ENCODE assay signal across 28 mouse cellular contexts in the genomic region with DNA sequence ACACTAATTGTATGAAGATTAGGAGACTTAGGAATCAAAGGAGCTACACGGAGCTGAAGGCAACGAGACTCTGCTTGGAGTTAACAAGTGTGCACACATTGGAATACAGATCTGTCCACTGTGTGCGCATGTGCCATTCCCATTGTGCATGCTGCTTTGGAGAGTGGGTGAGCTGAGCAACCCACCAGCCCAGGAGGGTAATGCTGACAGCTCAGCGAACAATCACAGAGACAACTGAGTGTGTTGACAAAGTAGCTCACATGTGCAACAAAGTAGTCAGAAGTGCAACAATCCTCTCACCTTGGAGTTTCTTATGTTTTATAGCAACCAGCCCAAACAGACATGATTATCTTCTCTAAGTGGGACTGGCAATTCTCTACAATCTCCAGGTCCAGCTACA.
DNase-seq lines count a peak whose midpoint lies in the region; ATAC-seq and TF ChIP-seq lines count a peak whose summit lies in the region.
"Had no signal": no experiment of that assay in that cellular context is flagged by ENCODE, and none has a peak within 500 bp of the region (broad histone marks: within the 10 kb centered on the region; RNA-seq: fewer than 3 reads in every experiment).

No protein-coding gene starts in this region.

- peak; percentile 73 for DNase-seq in heart, embryonic 10.5 days (ENCODE audit: low spot score)
- peak; percentile 47 for DNase-seq in intestine, embryonic 14.5 days (ENCODE audit: low spot score)
- DNase-seq in brain, embryonic 14.5 days (ENCODE audit: low read depth), result peak; percentile 6
- peak; percentile 34 for DNase-seq in heart, postnatal 4 days
- DNase-seq in layer of hippocampus, adult 2 months (ENCODE audit: low spot score in 2 of 2), result no peak
- DNase-seq: adrenal gland, postnatal 10 days; adrenal gland, postnatal 36 days; cerebellum, adult 11 months; cerebellum, adult 2 months; cerebellum, adult 9-11 months; cerebellum, postnatal 25 days; gastrocnemius, postnatal 25 days; kidney, adult 11 months; kidney, adult 8-10 months had no signal

- no peak overlapping the region for H3K4me2 ChIP-seq in heart, embryonic 11.5 days
- H3K4me2 ChIP-seq in intestine, embryonic 14.5 days (ENCODE audit: low read length), result no peak overlapping the region
- H3K4me2 ChIP-seq in intestine, postnatal 0 days (replicated peaks; ENCODE audit: low read depth), result no peak overlapping the region
- H3K4me2 ChIP-seq: embryonic facial prominence, embryonic 13.5 days; forebrain, embryonic 12.5 days; forebrain, embryonic 15.5 days; heart, embryonic 13.5 days; hindbrain, embryonic 14.5 days; kidney, embryonic 15.5 days had no signal

- H3K9ac ChIP-seq in heart, embryonic 11.5 days (ENCODE audit: low read depth, low read length), result no peak overlapping the region
- no peak overlapping the region for H3K9ac ChIP-seq in intestine, embryonic 14.5 days (ENCODE audit: low read length)
- H3K9ac ChIP-seq in intestine, postnatal 0 days (ENCODE audit: low read depth, low read length), result no peak overlapping the region
- H3K9ac ChIP-seq: embryonic facial prominence, embryonic 13.5 days; forebrain, embryonic 12.5 days; forebrain, embryonic 15.5 days; heart, embryonic 13.5 days; hindbrain, embryonic 14.5 days; kidney, embryonic 15.5 days had no signal

- H3K4me3 ChIP-seq in heart, embryonic 10.5 days, result no peak overlapping the region
- no peak overlapping the region for H3K4me3 ChIP-seq in heart, embryonic 11.5 days (ENCODE audit: low read depth, low read length)
- H3K4me3 ChIP-seq in intestine, embryonic 14.5 days (ENCODE audit: low read depth, low read length), result no peak overlapping the region
- no peak overlapping the region for H3K4me3 ChIP-seq in intestine, postnatal 0 days (ENCODE audit: low read depth, low read length)
- H3K4me3 ChIP-seq in layer of hippocampus, adult 2 months, result no peak overlapping the region
- H3K4me3 ChIP-seq: embryonic facial prominence, embryonic 10.5 days; embryonic facial prominence, embryonic 13.5 days; erythroblast, embryonic 14.5 days; forebrain, embryonic 12.5 days; forebrain, embryonic 15.5 days; heart, embryonic 13.5 days; kidney, embryonic 15.5 days had no signal

- no peak overlapping the region for H3K27ac ChIP-seq in heart, embryonic 10.5 days
- H3K27ac ChIP-seq in heart, embryonic 11.5 days (ENCODE audit: low read depth, low read length), result no peak overlapping the region
- H3K27ac ChIP-seq in intestine, embryonic 14.5 days (ENCODE audit: low read depth), result no peak overlapping the region
- no peak overlapping the region for H3K27ac ChIP-seq in intestine, postnatal 0 days (ENCODE audit: low read depth, low read length)
- H3K27ac ChIP-seq in layer of hippocampus, adult 2 months, result no peak overlapping the region
- H3K27ac ChIP-seq: embryonic facial prominence, embryonic 10.5 days; embryonic facial prominence, embryonic 13.5 days; forebrain, embryonic 12.5 days; forebrain, embryonic 15.5 days; heart, embryonic 13.5 days; hindbrain, embryonic 14.5 days; hindbrain, postnatal 0 days; kidney, embryonic 15.5 days had no signal

- H3K27me3 ChIP-seq in heart, embryonic 10.5 days (ENCODE audit: insufficient read depth, poor library complexity, severe bottlenecking), result no peaks in the 10 kb centered on the region
- no peaks in the 10 kb centered on the region for H3K27me3 ChIP-seq in heart, embryonic 11.5 days (ENCODE audit: control insufficient read depth, insufficient read depth, low read length)
- H3K27me3 ChIP-seq in intestine, embryonic 14.5 days (replicated peaks; ENCODE audit: control insufficient read depth, insufficient read depth, low read length), result no peaks in the 10 kb centered on the region
- H3K27me3 ChIP-seq in intestine, postnatal 0 days (replicated peaks; ENCODE audit: control insufficient read depth, insufficient read depth, low read length), result no peaks in the 10 kb centered on the region
- H3K27me3 ChIP-seq: embryonic facial prominence, embryonic 13.5 days; forebrain, embryonic 12.5 days; forebrain, embryonic 15.5 days; heart, embryonic 13.5 days; kidney, embryonic 15.5 days; Patski had no signal

- TF ChIP-seq CTCF in intestine, postnatal 0 days (IDR thresholded peaks at IDR 0.05; ENCODE audit: low read depth), result no peak
- no peak for TF ChIP-seq CTCF in brain, embryonic 14.5 days (IDR thresholded peaks at IDR 0.05; ENCODE audit: borderline replicate concordance, extremely low read depth, insufficient read depth, insufficient read length)
- TF ChIP-seq CTCF in layer of hippocampus, adult 2 months (conservative IDR thresholded peaks at IDR 0.05), result no peak

- 0 out of 2 replicates have a peak, but pooled peaks cover 3% of the 10 kb centered on the region for H3K36me3 ChIP-seq in heart, embryonic 10.5 days
- H3K36me3 ChIP-seq in heart, embryonic 11.5 days (ENCODE audit: control insufficient read depth, insufficient read depth, low read length), result no peaks in the 10 kb centered on the region
- no peaks in the 10 kb centered on the region for H3K36me3 ChIP-seq in intestine, embryonic 14.5 days (ENCODE audit: control insufficient read depth, insufficient read depth, low read length)
- H3K36me3 ChIP-seq in intestine, postnatal 0 days (ENCODE audit: control insufficient read depth, insufficient read depth), result no peaks in the 10 kb centered on the region
- H3K36me3 ChIP-seq: embryonic facial prominence, embryonic 10.5 days; forebrain, embryonic 12.5 days; forebrain, embryonic 15.5 days; kidney, embryonic 15.5 days had no signal

- ATAC-seq in heart, embryonic 11.5 days (replicated peaks; ENCODE audit: insufficient number of reproducible peaks, low FRiP score, low TSS enrichment), result no peak
- ATAC-seq in intestine, embryonic 14.5 days (replicated peaks; ENCODE audit: low FRiP score, low TSS enrichment, low read depth), result no peak
- ATAC-seq in intestine, postnatal 0 days, result no peak
- ATAC-seq: CD4-positive, CD25-positive, alpha-beta regulatory T cell, adult 4 months; forebrain, embryonic 15.5 days; hindbrain, postnatal 0 days; inflammation-experienced regulatory T-cells, adult 6 months; Patski had no signal

- WGBS in heart, embryonic 10.5 days, result 69% methylated on average over 4 of the region's 4 CpGs
- 65% methylated on average over 4 of the region's 4 CpGs for WGBS in heart, embryonic 11.5 days (ENCODE audit: insufficient replicate concordance)
- WGBS in intestine, embryonic 14.5 days, result 77% methylated on average over 4 of the region's 4 CpGs
- 82% methylated on average over 4 of the region's 4 CpGs for WGBS in intestine, postnatal 0 days

- H3K9me3 ChIP-seq in heart, embryonic 10.5 days, result no peaks in the 10 kb centered on the region
- no peaks in the 10 kb centered on the region for H3K9me3 ChIP-seq in heart, embryonic 11.5 days (replicated peaks; ENCODE audit: control insufficient read depth, low read length)
- no peaks in the 10 kb centered on the region for H3K9me3 ChIP-seq in intestine, embryonic 14.5 days (ENCODE audit: control insufficient read depth, low read length)
- no peaks in the 10 kb centered on the region for H3K9me3 ChIP-seq in intestine, postnatal 0 days (ENCODE audit: control insufficient read depth)
- H3K9me3 ChIP-seq: embryonic facial prominence, embryonic 10.5 days; embryonic facial prominence, embryonic 13.5 days; forebrain, embryonic 12.5 days; forebrain, embryonic 15.5 days; heart, embryonic 13.5 days; kidney, embryonic 15.5 days had no signal

- no peak for TF ChIP-seq POLR2A in brain, embryonic 14.5 days (IDR thresholded peaks at IDR 0.05; ENCODE audit: borderline replicate concordance, extremely low read depth, insufficient read depth, insufficient read length, poor library complexity, severe bottlenecking)

- H3K4me1 ChIP-seq in heart, embryonic 10.5 days, result peaks cover 16% of the 10 kb centered on the region
- 0 out of 2 replicates have a peak, but pooled peaks cover 7% of the 10 kb centered on the region for H3K4me1 ChIP-seq in heart, embryonic 11.5 days (ENCODE audit: control insufficient read depth, insufficient read depth, low read length)
- peaks cover 3% of the 10 kb centered on the region; the same call in 1 of the 2 replicates for H3K4me1 ChIP-seq in intestine, embryonic 14.5 days (replicated peaks; ENCODE audit: control insufficient read depth, insufficient read depth, low read length)
- no peaks in the 10 kb centered on the region for H3K4me1 ChIP-seq in intestine, postnatal 0 days (replicated peaks; ENCODE audit: control insufficient read depth, insufficient read depth, low read length)
- H3K4me1 ChIP-seq: embryonic facial prominence, embryonic 10.5 days; forebrain, embryonic 12.5 days; forebrain, embryonic 15.5 days had no signal

Comparison
In these comparisons a context has a peak if more than half of its experiments do, and no peak if none do; other contexts are left out.
1. DNase-seq: peak in heart, embryonic 10.5 days (single experiment), intestine, embryonic 14.5 days (single experiment), brain, embryonic 14.5 days (single experiment) and heart, postnatal 4 days (single experiment); none in layer of hippocampus, adult 2 months (0 of 2).